Mouse (Mus musculus) lung, embryonic 14.5 days (tissue): ENCODE results near the gene Net1. TPM values are rescaled to one million over a fixed set of nuclear protein-coding genes. Genes with fewer than 3 reads are reported as not detected.

Experiments used
- ATAC-seq: fragments of 200-750 bp; cut with Nextera tagmentation; 2 replicates; pipeline ENCODE4 v1.8.0; 2017; ENCODE audit warnings: mild to moderate bottlenecking, moderate TSS enrichment, moderate library complexity; ENCODE audit not compliant: insufficient read depth
- DNase-seq: peaks from one replicate; pipeline ENCODE4 v3.0.0-alpha.2; 2015
- H3K27ac ChIP-seq: fragments of 300-500 bp; sonication (generic); 2 replicates; pipeline ENCODE4 v1.5.1; 2014; ENCODE audit warnings: low read depth, mild to moderate bottlenecking, moderate library complexity
- H3K27me3 ChIP-seq: fragments of 300-500 bp; sonication (generic); 2 replicates; pipeline ENCODE4 v1.6.1; 2014; ENCODE audit warnings: low read length, control low read depth; ENCODE audit not compliant: insufficient read depth
- H3K36me3 ChIP-seq: fragments of 300-500 bp; sonication (generic); 2 replicates; pipeline ENCODE4 v1.6.1; 2014; ENCODE audit warnings: control low read depth; ENCODE audit not compliant: insufficient read depth
- H3K4me1 ChIP-seq: fragments of 300-500 bp; sonication (generic); 2 replicates; pipeline ENCODE4 v1.6.1; 2014; ENCODE audit warnings: antibody characterized with exemption, control low read depth; ENCODE audit not compliant: insufficient read depth
- H3K4me2 ChIP-seq: fragments of 300-500 bp; sonication (generic); 2 replicates; pipeline ENCODE4 v1.6.1; 2014; ENCODE audit warnings: mild to moderate bottlenecking
- H3K4me3 ChIP-seq: fragments of 300-500 bp; sonication (generic); 2 replicates; pipeline ENCODE4 v1.5.1; 2014; ENCODE audit warnings: low read depth, low read length
- H3K9ac ChIP-seq: fragments of 300-500 bp; sonication (generic); 2 replicates; pipeline ENCODE4 v1.6.1; 2014
- H3K9me3 ChIP-seq: fragments of 300-500 bp; sonication (generic); 2 replicates; pipeline ENCODE4 v1.6.1; 2016; ENCODE audit warnings: low read depth, low read length, control low read depth
- CTCF ChIP-seq: IDR thresholded peaks from 2 replicates; pipeline ENCODE4 v1.5.1; 2016; ENCODE audit warnings: antibody characterized with exemption, low read depth
- WGBS: fragments of 180-500 bp; shearing (Covaris S2); extraction: QIAGEN DNeasy Blood & Tissue Kit; methylation state at CpG from one replicate; pipeline ENCODE4 v1.1.7; 2014; 5-methylcytosine and 5-hydroxymethylcytosine counted together
- polyA plus RNA-seq: library from polyadenylated mRNA; unstranded; fragments of >200 nt; fragmentation: Nextera tagmentation; extraction: Ambion mirVana; gene quantifications from 2 replicates; pipeline ENCODE4 v1.2.1, GENCODE M21; 2014

Gene Net1
- polyA plus RNA-seq, 1 experiment from 2014 or later: 71.4 TPM

- Histone ChIP-seq H3K4me2 (peak overlapping the region; percentile 1), H3K9ac (no peak overlapping the region), H3K27me3 (no peaks in the 10 kb centered on the region), H3K36me3 (peaks cover 39% of the 10 kb centered on the region), H3K4me3 (0 out of 2 replicates have a peak overlapping the region, but pooled peaks have one; percentile 3), H3K4me1 (0 out of 2 replicates have a peak, but pooled peaks cover 3% of the 10 kb centered on the region), H3K9me3 (no peaks in the 10 kb centered on the region), H3K27ac (no peak overlapping the region; the same call in 1 of the 2 replicates)
- DNase-seq (no peak), ATAC-seq (no peak)
- TF ChIP-seq CTCF: no peak
- 50% methylated on average over 8 of the region's 8 CpGs for WGBS
These were observed 28.0 kb downstream of the Net1 start for GRCm38 (mm10) chr13:3890061-3890460.

DNA sequence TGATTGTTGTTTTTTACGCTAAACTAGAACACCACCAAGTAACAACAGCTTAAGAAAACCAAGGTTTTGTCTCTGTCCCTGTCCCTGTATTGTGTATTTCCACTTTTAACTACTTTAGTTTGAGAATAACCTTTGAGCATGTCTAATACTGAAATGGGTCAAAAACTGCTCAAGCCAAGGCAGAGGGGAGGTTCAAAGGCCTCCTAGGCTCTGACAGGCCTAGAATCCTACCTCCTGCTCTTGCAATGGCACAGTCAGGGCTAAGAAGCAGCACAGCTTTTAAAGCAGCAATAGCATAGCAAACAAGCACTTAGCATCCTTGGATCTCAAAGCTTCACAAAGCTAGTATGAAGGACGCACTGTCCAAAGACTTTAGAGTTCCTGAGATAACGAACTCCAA lies 28.9 kb downstream of the Net1 start:
- WGBS: 81% methylated on average over 3 of the region's 3 CpGs
- Histone ChIP-seq H3K27ac (no peak overlapping the region), H3K4me3 (no peak overlapping the region), H3K4me1 (0 out of 2 replicates have a peak, but pooled peaks cover 3% of the 10 kb centered on the region), H3K27me3 (no peaks in the 10 kb centered on the region), H3K9ac (no peak overlapping the region), H3K9me3 (no peaks in the 10 kb centered on the region), H3K36me3 (peaks cover 49% of the 10 kb centered on the region), H3K4me2 (no peak overlapping the region; the same call in 1 of the 2 replicates)
- TF ChIP-seq CTCF: no peak
- ATAC-seq (no peak), DNase-seq (no peak)

GRCm38 (mm10) chr13:3886663-3887062 lies 31.4 kb downstream of the Net1 start:
- no peak overlapping the region for H3K9ac ChIP-seq
- 95% methylated on average over 7 of the region's 7 CpGs for WGBS
- ATAC-seq: no peak
- no peak overlapping the region for H3K27ac ChIP-seq
- H3K4me1 ChIP-seq: no peaks in the 10 kb centered on the region
- TF ChIP-seq CTCF: no peak
- no peak overlapping the region for H3K4me2 ChIP-seq
- no peaks in the 10 kb centered on the region for H3K27me3 ChIP-seq
- DNase-seq: no peak
- H3K9me3 ChIP-seq: no peaks in the 10 kb centered on the region
- peaks cover 63% of the 10 kb centered on the region for H3K36me3 ChIP-seq
- H3K4me3 ChIP-seq: no peak overlapping the region

DNA sequence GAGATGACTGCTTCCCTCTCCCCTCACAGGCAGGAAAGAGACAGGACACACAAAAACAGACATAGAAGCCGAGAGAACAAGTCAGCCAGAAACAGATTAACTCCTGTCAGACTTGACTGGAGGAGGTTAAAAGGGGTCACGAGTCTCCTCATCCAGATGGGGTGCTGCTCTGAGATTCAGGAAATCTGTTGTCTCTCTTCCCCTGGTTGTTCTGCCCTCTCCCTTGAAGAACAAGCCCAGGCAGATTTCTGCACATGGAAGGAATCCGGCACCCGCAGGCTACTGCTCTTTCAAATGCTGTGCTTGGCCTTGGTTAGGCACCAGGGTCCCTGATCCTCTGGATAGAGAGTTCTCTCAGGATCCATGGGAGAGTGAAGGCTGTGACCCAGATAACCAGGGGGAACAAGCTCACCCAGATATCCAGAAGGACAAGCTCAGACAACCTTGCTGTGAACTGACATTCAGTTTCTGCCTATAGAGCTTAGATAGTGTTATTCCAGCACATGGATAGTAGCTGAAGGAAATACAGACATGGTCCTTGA lies 40.3 kb downstream of the Net1 start:
- Histone ChIP-seq H3K9ac (no peak overlapping the region), H3K36me3 (peaks cover 22% of the 10 kb centered on the region), H3K4me1 (no peaks in the 10 kb centered on the region), H3K4me3 (no peak overlapping the region), H3K27me3 (no peaks in the 10 kb centered on the region), H3K27ac (no peak overlapping the region), H3K9me3 (no peaks in the 10 kb centered on the region), H3K4me2 (no peak overlapping the region)
- ATAC-seq (peak; percentile 21; the same call in 1 of the 2 replicates), DNase-seq (no peak)
- TF ChIP-seq CTCF: no peak
- 59% methylated on average over 4 of the region's 4 CpGs for WGBS

- Histone ChIP-seq H3K4me1 (no peaks in the 10 kb centered on the region), H3K4me2 (no peak overlapping the region), H3K27me3 (no peaks in the 10 kb centered on the region), H3K4me3 (no peak overlapping the region), H3K9me3 (no peaks in the 10 kb centered on the region), H3K27ac (no peak overlapping the region), H3K9ac (no peak overlapping the region), H3K36me3 (peaks cover 20% of the 10 kb centered on the region)
- 46% methylated on average over 6 of the region's 6 CpGs for WGBS
- ATAC-seq (peak; percentile 48), DNase-seq (no peak)
- TF ChIP-seq CTCF: no peak
These were observed 40.8 kb downstream of the Net1 start for GRCm38 (mm10) chr13:3877185-3877584.

- Histone ChIP-seq H3K36me3 (peaks cover 13% of the 10 kb centered on the region; the same call in 1 of the 2 replicates), H3K4me2 (no peak overlapping the region), H3K4me3 (no peak overlapping the region), H3K9me3 (no peaks in the 10 kb centered on the region), H3K27me3 (no peaks in the 10 kb centered on the region), H3K27ac (0 out of 2 replicates have a peak overlapping the region, but pooled peaks have one; percentile 16), H3K9ac (no peak overlapping the region), H3K4me1 (no peaks in the 10 kb centered on the region)
- WGBS: 53% methylated on average over 6 of the region's 6 CpGs
- DNase-seq: peak; percentile 68
- no peak for TF ChIP-seq CTCF
- ATAC-seq: peak; percentile 61; the same call in 1 of the 2 replicates
These were observed 41.6 kb downstream of the Net1 start for GRCm38 (mm10) chr13:3876448-3876847.

GRCm38 (mm10) chr13:3872832-3873231 lies 45.2 kb downstream of the Net1 start:
- TF ChIP-seq CTCF: no peak
- 91% methylated on average over 4 of the region's 4 CpGs for WGBS
- DNase-seq: no peak

More at GRCm38 (mm10) chr13:3872832-3873231, 45.2 kb downstream of the Net1 start:
- no peak for ATAC-seq
- no peaks in the 10 kb centered on the region for H3K9me3 ChIP-seq
- H3K4me2 ChIP-seq: no peak overlapping the region
- no peaks in the 10 kb centered on the region for H3K4me1 ChIP-seq
- H3K36me3 ChIP-seq: no peaks in the 10 kb centered on the region
- no peak overlapping the region for H3K9ac ChIP-seq
- no peak overlapping the region for H3K27ac ChIP-seq
- no peaks in the 10 kb centered on the region for H3K27me3 ChIP-seq
- H3K4me3 ChIP-seq: no peak overlapping the region
